Mouse (Mus musculus): Measurements from ENCODE around the gene Plp1. TPM values are rescaled to one million over a fixed set of nuclear protein-coding genes. Genes with fewer than 3 reads are reported as not detected.

Gene Plp1
- polyA plus RNA-seq, 1 experiment: 1.2 TPM

DNA sequence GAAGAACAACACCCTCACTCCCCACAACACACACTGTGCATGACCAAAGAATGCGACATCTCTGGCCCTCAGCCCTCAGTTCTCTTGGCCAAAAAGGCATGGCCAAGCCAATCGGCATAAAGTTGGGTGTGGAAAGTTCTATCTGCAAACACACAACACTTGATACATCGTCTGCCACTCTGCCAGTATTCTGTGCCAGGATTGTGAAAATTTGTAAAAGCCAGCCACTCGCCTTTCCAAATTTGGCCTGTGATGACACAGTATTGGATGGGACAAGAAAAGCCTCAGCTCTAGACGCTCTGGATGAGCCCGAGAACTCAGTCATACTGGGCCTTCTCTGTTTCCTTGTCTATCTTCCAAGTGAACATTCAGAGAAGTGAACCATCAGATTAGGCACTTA lies 2.7 kb upstream of the Plp1 start:
- Histone ChIP-seq H3K27ac (ENCODE audit: insufficient read depth, low read depth, low read length) (no peak overlapping the region), H3K4me1 (ENCODE audit: control insufficient read depth, insufficient read depth, insufficient read length, low read length) (no peaks in the 10 kb centered on the region), H3K27me3 (ENCODE audit: control insufficient read depth, insufficient read depth, low read length) (no peaks in the 10 kb centered on the region), H3K36me3 (ENCODE audit: control insufficient read depth, insufficient read depth, low read length) (no peaks in the 10 kb centered on the region), H3K4me3 (ENCODE audit: low read depth, low read length) (no peak overlapping the region)
- no peak for TF ChIP-seq CTCF (IDR thresholded peaks at IDR 0.05; ENCODE audit: extremely low read depth, insufficient read length, insufficient replicate concordance, low read depth, low read length)
- TF ChIP-seq POLR2A (IDR thresholded peaks at IDR 0.05; ENCODE audit: low read depth, low read length): no peak
- WGBS: 81% methylated on average over 6 of the region's 6 CpGs

DNA sequence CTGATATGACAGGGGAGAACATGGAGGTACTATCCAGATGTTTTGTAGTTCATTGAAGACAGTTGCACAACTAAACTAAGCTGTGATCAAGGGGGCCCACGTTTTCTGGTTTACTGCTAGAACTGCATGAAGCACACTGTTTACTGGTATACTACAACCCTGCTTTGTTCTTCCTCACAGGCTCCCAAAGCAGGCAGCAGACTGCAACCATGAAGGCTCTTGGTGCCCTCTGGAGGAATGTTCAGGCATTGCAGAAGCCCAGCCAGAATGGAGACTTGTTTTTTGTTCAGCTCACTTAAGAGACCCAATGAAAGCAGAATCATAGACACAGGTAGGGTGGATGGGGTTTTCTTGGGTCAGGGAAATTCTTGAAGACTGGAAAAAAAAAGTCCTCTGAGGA lies 2.2 kb upstream of the Plp1 start:
- no peak for TF ChIP-seq POLR2A (IDR thresholded peaks at IDR 0.05; ENCODE audit: low read depth, low read length)
- peak; percentile 59; the same call in 1 of the 2 replicates for TF ChIP-seq CTCF (IDR thresholded peaks at IDR 0.05; ENCODE audit: extremely low read depth, insufficient read length, insufficient replicate concordance, low read depth, low read length)
- Histone ChIP-seq H3K4me3 (ENCODE audit: low read depth, low read length) (no peak overlapping the region), H3K27ac (ENCODE audit: insufficient read depth, low read depth, low read length) (no peak overlapping the region), H3K36me3 (ENCODE audit: control insufficient read depth, insufficient read depth, low read length) (no peaks in the 10 kb centered on the region), H3K4me1 (ENCODE audit: control insufficient read depth, insufficient read depth, insufficient read length, low read length) (no peaks in the 10 kb centered on the region), H3K27me3 (ENCODE audit: control insufficient read depth, insufficient read depth, low read length) (no peaks in the 10 kb centered on the region)
- WGBS: 4% methylated on average over 1 of the region's 1 CpGs

DNA sequence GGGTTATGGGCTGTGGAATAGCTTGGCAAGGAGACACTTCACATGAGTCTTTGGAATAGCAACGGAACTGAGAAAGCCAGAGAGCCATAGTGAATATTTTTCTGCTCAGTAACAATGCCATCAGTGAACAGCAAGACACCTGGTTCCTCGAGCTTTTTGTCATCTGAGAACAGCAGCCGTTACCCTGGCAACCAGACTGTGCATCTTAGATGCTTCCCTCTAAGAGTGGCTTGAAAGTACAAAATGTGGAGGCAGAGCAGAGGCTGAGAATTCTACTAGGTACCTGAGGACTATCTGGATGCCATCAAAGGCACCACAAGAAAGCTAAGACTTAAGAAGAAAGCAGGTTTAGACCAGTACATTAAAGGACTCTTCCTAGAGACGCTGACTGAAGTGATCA lies 2.5 kb downstream of the Plp1 start:
- Histone ChIP-seq H3K36me3 (ENCODE audit: control insufficient read depth, insufficient read depth, low read length) (no peaks in the 10 kb centered on the region), H3K27ac (ENCODE audit: insufficient read depth, low read depth, low read length) (no peak overlapping the region), H3K27me3 (ENCODE audit: control insufficient read depth, insufficient read depth, low read length) (no peaks in the 10 kb centered on the region), H3K4me1 (ENCODE audit: control insufficient read depth, insufficient read depth, insufficient read length, low read length) (no peaks in the 10 kb centered on the region), H3K4me3 (ENCODE audit: low read depth, low read length) (no peak overlapping the region)
- 68% methylated on average over 4 of the region's 4 CpGs for WGBS
- no peak for TF ChIP-seq POLR2A (IDR thresholded peaks at IDR 0.05; ENCODE audit: low read depth, low read length)
- TF ChIP-seq CTCF (IDR thresholded peaks at IDR 0.05; ENCODE audit: extremely low read depth, insufficient read length, insufficient replicate concordance, low read depth, low read length): no peak

DNA sequence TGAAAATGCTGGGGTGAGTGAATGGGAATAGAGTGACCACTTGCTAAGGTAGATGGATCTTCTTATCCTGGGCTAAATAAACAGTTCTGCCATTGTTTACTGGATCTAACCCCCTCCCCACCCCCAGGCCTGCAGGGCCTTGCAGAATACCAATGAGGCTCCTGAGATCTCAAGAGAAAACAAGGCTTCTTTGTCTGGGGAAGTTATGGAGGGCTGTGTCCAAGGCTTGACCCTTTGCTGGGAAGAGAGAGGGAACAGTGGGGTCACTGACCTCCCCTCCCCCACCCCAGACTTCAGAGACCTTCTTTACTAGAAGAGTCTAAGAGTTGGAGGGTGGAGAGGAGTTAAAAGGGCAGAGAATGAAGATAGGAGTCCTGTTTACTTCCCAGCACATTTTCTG lies 6.1 kb downstream of the Plp1 start:
- H3K4me1 ChIP-seq (ENCODE audit: control insufficient read depth, insufficient read depth, insufficient read length, low read length): no peaks in the 10 kb centered on the region
- H3K36me3 ChIP-seq (ENCODE audit: control insufficient read depth, insufficient read depth, low read length): no peaks in the 10 kb centered on the region
- H3K27me3 ChIP-seq (ENCODE audit: control insufficient read depth, insufficient read depth, low read length): no peaks in the 10 kb centered on the region
- no peak for TF ChIP-seq POLR2A (IDR thresholded peaks at IDR 0.05; ENCODE audit: low read depth, low read length)
- TF ChIP-seq CTCF (IDR thresholded peaks at IDR 0.05; ENCODE audit: extremely low read depth, insufficient read length, insufficient replicate concordance, low read depth, low read length): no peak
- H3K4me3 ChIP-seq (ENCODE audit: low read depth, low read length): no peak overlapping the region
- no peak overlapping the region for H3K27ac ChIP-seq (ENCODE audit: insufficient read depth, low read depth, low read length)

DNA sequence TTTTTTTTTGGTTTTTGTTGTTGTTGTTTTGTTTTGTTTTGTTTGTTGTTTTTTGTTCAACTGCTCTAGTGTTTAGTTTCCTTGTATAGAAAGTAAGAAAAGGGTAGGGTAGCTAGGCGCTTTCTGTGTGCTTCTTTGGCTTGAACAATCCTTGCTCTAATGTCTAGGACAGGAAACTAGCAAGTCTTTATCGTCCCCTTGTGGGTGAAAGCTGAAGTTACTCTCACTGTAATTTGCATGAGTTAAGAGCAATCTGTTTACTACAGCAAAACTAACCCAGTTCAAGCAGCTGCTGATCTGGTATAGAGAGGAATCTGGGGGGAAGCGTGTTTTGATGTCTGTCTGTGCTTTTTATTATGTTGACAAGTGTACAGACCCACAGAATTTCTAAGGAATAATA lies 27.8 kb downstream of the Plp1 start:
- H3K27me3 ChIP-seq (ENCODE audit: control insufficient read depth, insufficient read depth, low read length): no peaks in the 10 kb centered on the region
- H3K4me3 ChIP-seq (ENCODE audit: low read depth, low read length): no peak overlapping the region
- no peak for TF ChIP-seq POLR2A (IDR thresholded peaks at IDR 0.05; ENCODE audit: low read depth, low read length)
- no peak for TF ChIP-seq CTCF (IDR thresholded peaks at IDR 0.05; ENCODE audit: extremely low read depth, insufficient read length, insufficient replicate concordance, low read depth, low read length)
- no peaks in the 10 kb centered on the region for H3K36me3 ChIP-seq (ENCODE audit: control insufficient read depth, insufficient read depth, low read length)
- WGBS: 30% methylated on average over 3 of the region's 3 CpGs
- no peak overlapping the region for H3K27ac ChIP-seq (ENCODE audit: insufficient read depth, low read depth, low read length)
- no peaks in the 10 kb centered on the region for H3K4me1 ChIP-seq (ENCODE audit: control insufficient read depth, insufficient read depth, insufficient read length, low read length)

DNA sequence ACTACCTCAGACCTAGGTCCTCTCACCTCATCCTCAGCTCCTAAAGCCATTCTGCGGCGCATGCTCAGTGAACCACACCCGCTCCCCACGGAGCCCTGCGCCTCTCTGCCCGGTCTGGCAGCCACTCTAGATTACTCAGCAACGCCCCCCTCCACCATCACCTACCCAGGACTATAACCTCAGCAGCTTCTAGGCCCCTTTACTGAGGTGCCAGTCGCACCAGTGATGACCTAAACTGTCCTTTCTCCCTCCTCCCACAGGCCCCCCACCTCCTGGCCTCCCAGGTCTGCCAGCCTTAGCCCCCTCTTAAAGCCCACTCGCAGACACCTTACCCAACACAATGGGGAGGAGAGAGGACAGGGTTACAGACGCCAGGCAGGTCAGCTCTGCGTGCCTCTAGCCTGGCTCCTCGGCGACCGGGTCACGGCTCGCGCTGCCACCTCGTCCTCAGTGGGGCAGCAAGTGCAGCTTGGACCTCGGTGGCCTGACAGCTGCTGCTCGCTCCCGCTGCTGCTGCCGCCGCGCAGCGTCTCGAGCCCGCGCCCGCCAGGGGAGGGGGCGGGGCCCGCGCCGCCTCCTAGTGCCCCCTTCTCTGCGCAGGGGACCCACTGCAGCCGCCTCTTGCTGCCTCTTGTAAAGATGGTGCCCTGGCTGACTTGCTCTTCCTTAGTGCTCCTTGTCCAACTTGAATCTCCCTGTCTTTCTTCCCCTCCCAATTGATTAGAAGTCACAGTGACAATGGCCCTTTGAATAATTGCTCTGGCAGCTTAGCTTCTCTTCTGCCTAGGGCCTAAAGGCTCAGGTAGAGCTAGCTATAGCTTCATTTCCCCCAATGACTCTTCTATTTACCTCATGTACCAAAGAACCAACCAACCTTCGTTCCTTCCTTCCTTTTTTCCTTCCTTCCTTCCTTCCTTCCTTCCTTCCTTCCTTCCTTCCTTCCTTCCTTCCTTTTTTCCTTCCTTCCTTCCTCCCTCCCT lies 45.9 kb downstream of the Plp1 start, which contains the start of gene Rab9b:
Gene Rab9b (minus strand): TSS at position 695 of the 980 bp plus-strand sequence.
- no peak within 1 kb of the TSS for H3K27ac ChIP-seq (ENCODE audit: insufficient read depth, low read depth, low read length)
- no peaks in the 10 kb centered on the region for H3K27me3 ChIP-seq (ENCODE audit: control insufficient read depth, insufficient read depth, low read length)
- WGBS: 9% methylated on average over 36 of the region's 36 CpGs
- TF ChIP-seq CTCF (IDR thresholded peaks at IDR 0.05; ENCODE audit: extremely low read depth, insufficient read length, insufficient replicate concordance, low read depth, low read length) (no peak), POLR2A (IDR thresholded peaks at IDR 0.05; ENCODE audit: low read depth, low read length) (no peak)
- H3K4me3 ChIP-seq (ENCODE audit: low read depth, low read length): peak within 1 kb of the TSS; percentile 61
- no peaks in the 10 kb centered on the region for H3K4me1 ChIP-seq (ENCODE audit: control insufficient read depth, insufficient read depth, insufficient read length, low read length)
- H3K36me3 ChIP-seq (ENCODE audit: control insufficient read depth, insufficient read depth, low read length): no peaks in the 10 kb centered on the region

Other genes starting within 250 kb of the Plp1 start
- 0.11 and 0.44 TPM in 2 replicates for gene Tceal3, start 231.8 kb upstream of the Plp1 start, polyA plus RNA-seq (2012; rRNA removed)
- 0.09 and 0.14 TPM in 2 replicates for gene Tceal1, start 114.7 kb upstream of the Plp1 start, polyA plus RNA-seq (2012; rRNA removed)
- gene Morf4l2, start 79.0 kb upstream of the Plp1 start, polyA plus RNA-seq (2012; rRNA removed): 6.8 and 11.4 TPM in 2 replicates
- gene Glra4, start 42.5 kb upstream of the Plp1 start, polyA plus RNA-seq (2012; rRNA removed): not detected in 2 replicates
- not detected in 2 replicates for gene Rab9b, start 46.1 kb downstream of the Plp1 start, polyA plus RNA-seq (2012; rRNA removed)
- gene H2bfm, start 104.7 kb downstream of the Plp1 start, polyA plus RNA-seq (2012; rRNA removed): not detected in 2 replicates
- not detected in 2 replicates for gene Tmsb15b2, start 152.8 kb downstream of the Plp1 start, polyA plus RNA-seq (2012; rRNA removed)
- 0.32 TPM in 1 of 2 replicates, not detected in the other for gene Tmsb15l, start 154.2 kb downstream of the Plp1 start, polyA plus RNA-seq (2012; rRNA removed)
- not detected in 2 replicates for gene Tmsb15b1, start 154.2 kb downstream of the Plp1 start, polyA plus RNA-seq (2012; rRNA removed)
- 0.30 and 0.52 TPM in 2 replicates for gene Zcchc18, start 170.5 kb downstream of the Plp1 start, polyA plus RNA-seq (2012; rRNA removed)
- 0.95 and 1.9 TPM in 2 replicates for gene Slc25a53, start 215.6 kb downstream of the Plp1 start, polyA plus RNA-seq (2012; rRNA removed)
- 0.20 and 0.46 TPM in 2 replicates for gene Fam199x, start 226.9 kb downstream of the Plp1 start, polyA plus RNA-seq (2012; rRNA removed)